Mouse (Mus musculus) hindbrain, embryonic 15.5 days (tissue): ENCODE results near the gene Qrfpr. TPM values are rescaled to one million over a fixed set of nuclear protein-coding genes. Genes with fewer than 3 reads are reported as not detected.

ENCODE experiments used
- ATAC-seq: fragments of 200-750 bp; cut with Nextera tagmentation; 2 replicates; pipeline ENCODE4 v1.8.0; 2017; ENCODE audit warnings: low read depth, moderate number of reproducible peaks, moderate TSS enrichment; ENCODE audit not compliant: low FRiP score
- H3K27ac ChIP-seq: fragments of 300-500 bp; sonication (generic); replicated peaks from 2 replicates; pipeline ENCODE4 v1.5.1; 2015; ENCODE audit warnings: mild to moderate bottlenecking, inconsistent platforms
- H3K27me3 ChIP-seq: fragments of 300-500 bp; sonication (generic); 2 replicates; pipeline ENCODE4 v1.6.1; 2015; ENCODE audit warnings: control low read depth, inconsistent platforms
- H3K36me3 ChIP-seq: fragments of 300-500 bp; sonication (generic); 2 replicates; pipeline ENCODE4 v1.6.1; 2015; ENCODE audit warnings: control low read depth, inconsistent platforms
- H3K4me1 ChIP-seq: fragments of 300-500 bp; sonication (generic); replicated peaks from 2 replicates; pipeline ENCODE4 v1.6.1; 2015; ENCODE audit warnings: control low read depth, inconsistent platforms
- H3K4me2 ChIP-seq: fragments of 300-500 bp; sonication (generic); 2 replicates; pipeline ENCODE4 v1.6.1; 2015; ENCODE audit warnings: moderate library complexity, mild to moderate bottlenecking, inconsistent platforms
- H3K4me3 ChIP-seq: fragments of 300-500 bp; sonication (generic); 2 replicates; pipeline ENCODE4 v1.5.1; 2015; ENCODE audit warnings: mild to moderate bottlenecking, inconsistent platforms
- H3K9ac ChIP-seq: fragments of 300-500 bp; sonication (generic); 2 replicates; pipeline ENCODE4 v1.6.1; 2015; ENCODE audit warnings: inconsistent platforms
- H3K9me3 ChIP-seq: fragments of 300-500 bp; sonication (generic); 2 replicates; pipeline ENCODE4 v1.6.1; 2016; ENCODE audit warnings: control low read depth, inconsistent platforms
- WGBS: fragments of 180-500 bp; shearing (Covaris S2); methylation state at CpG from one replicate; pipeline ENCODE4 v1.1.7; 2015; 5-methylcytosine and 5-hydroxymethylcytosine counted together
- polyA plus RNA-seq: library from polyadenylated mRNA; unstranded; fragments of >200 nt; fragmentation: Nextera tagmentation; extraction: Ambion mirVana; gene quantifications from 2 replicates; pipeline ENCODE4 v1.2.1, GENCODE M21; 2015

Qrfpr gene
- polyA plus RNA-seq, 1 experiment from 2014 or later: 1.6 TPM

GRCm38 (mm10) chr3:36207520-36208264 lies 14.4 kb downstream of the Qrfpr start:
- H3K27me3 ChIP-seq: no peaks in the 10 kb centered on the region
- ATAC-seq: no peak
- H3K4me3 ChIP-seq: no peak overlapping the region
- H3K27ac ChIP-seq: no peak overlapping the region
- no peak overlapping the region for H3K4me2 ChIP-seq
- H3K36me3 ChIP-seq: no peaks in the 10 kb centered on the region
- no peaks in the 10 kb centered on the region for H3K9me3 ChIP-seq
- WGBS: 73% methylated on average over 19 of the region's 19 CpGs
- no peaks in the 10 kb centered on the region for H3K4me1 ChIP-seq
- H3K9ac ChIP-seq: no peak overlapping the region

GRCm38 (mm10) chr3:36202932-36203331 lies 19.2 kb downstream of the Qrfpr start:
- Histone ChIP-seq H3K4me2 (no peak overlapping the region), H3K9ac (no peak overlapping the region), H3K27me3 (no peaks in the 10 kb centered on the region), H3K4me3 (no peak overlapping the region), H3K9me3 (no peaks in the 10 kb centered on the region), H3K27ac (no peak overlapping the region), H3K36me3 (no peaks in the 10 kb centered on the region), H3K4me1 (no peaks in the 10 kb centered on the region)
- 74% methylated on average over 7 of the region's 7 CpGs for WGBS
- no peak for ATAC-seq

DNA sequence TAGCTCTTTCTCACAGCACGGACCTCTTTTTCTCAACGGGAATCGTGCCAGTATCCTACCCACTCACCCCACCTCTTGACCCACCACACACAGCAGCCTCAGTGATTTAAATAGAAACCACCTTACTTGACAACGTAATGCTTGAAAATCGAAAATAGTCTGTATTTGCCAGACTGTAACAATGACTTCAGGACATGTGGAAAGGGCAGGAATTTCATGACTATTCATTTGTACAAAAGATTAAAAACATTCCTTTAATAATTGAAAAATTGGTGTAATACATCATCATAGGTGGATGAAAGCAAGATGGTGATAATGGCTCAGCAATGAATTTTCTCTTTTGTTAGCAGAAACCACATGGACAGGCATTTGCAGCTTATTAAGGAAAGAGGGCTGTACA lies 21.0 kb downstream of the Qrfpr start:
- WGBS: 67% methylated on average over 5 of the region's 5 CpGs

GRCm38 (mm10) chr3:36189243-36189642 lies 32.9 kb downstream of the Qrfpr start:
- Histone ChIP-seq H3K4me1 (no peaks in the 10 kb centered on the region), H3K4me3 (no peak overlapping the region), H3K27ac (no peak overlapping the region), H3K9ac (no peak overlapping the region), H3K27me3 (no peaks in the 10 kb centered on the region), H3K9me3 (no peaks in the 10 kb centered on the region), H3K36me3 (no peaks in the 10 kb centered on the region), H3K4me2 (no peak overlapping the region)
- no peak for ATAC-seq
- WGBS: 91% methylated on average over 8 of the region's 8 CpGs

More for the DNA sequence above, 21.0 kb downstream of the Qrfpr start:
- no peaks in the 10 kb centered on the region for H3K36me3 ChIP-seq
- H3K4me3 ChIP-seq: no peak overlapping the region
- no peak for ATAC-seq
- no peak overlapping the region for H3K4me2 ChIP-seq
- no peaks in the 10 kb centered on the region for H3K9me3 ChIP-seq
- H3K9ac ChIP-seq: no peak overlapping the region
- no peaks in the 10 kb centered on the region for H3K27me3 ChIP-seq
- H3K4me1 ChIP-seq: no peaks in the 10 kb centered on the region
- H3K27ac ChIP-seq: no peak overlapping the region

DNA sequence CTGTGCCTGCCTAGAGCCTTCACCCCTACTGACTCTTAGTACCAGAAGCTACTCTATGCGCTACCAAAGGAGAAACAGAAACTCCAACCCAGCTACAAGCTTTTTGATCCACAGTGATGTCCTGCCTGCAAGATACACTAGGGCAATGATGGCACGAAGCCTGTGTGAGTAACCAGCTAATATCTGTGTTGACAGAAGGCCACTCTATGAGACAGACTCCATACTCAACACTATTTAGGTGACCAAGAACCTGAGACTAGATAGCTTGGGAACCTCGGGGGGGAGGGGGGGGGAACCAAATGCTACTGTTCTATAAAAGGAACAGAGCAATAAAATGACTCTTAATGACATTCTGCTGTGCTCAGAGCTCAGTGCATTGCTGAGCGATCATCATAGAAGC lies 35.6 kb downstream of the Qrfpr start:
- H3K27me3 ChIP-seq: no peaks in the 10 kb centered on the region
- no peaks in the 10 kb centered on the region for H3K4me1 ChIP-seq
- H3K27ac ChIP-seq: no peak overlapping the region
- no peak overlapping the region for H3K9ac ChIP-seq
- WGBS: 91% methylated on average over 4 of the region's 4 CpGs
- no peak for ATAC-seq
- H3K4me2 ChIP-seq: no peak overlapping the region
- H3K9me3 ChIP-seq: no peaks in the 10 kb centered on the region
- no peaks in the 10 kb centered on the region for H3K36me3 ChIP-seq
- no peak overlapping the region for H3K4me3 ChIP-seq

GRCm38 (mm10) chr3:36181519-36181918 lies 40.6 kb downstream of the Qrfpr start:
- Histone ChIP-seq H3K9ac (no peak overlapping the region), H3K4me3 (no peak overlapping the region), H3K9me3 (no peaks in the 10 kb centered on the region), H3K4me2 (no peak overlapping the region), H3K27me3 (no peaks in the 10 kb centered on the region), H3K36me3 (no peaks in the 10 kb centered on the region), H3K27ac (no peak overlapping the region), H3K4me1 (no peaks in the 10 kb centered on the region)
- no peak for ATAC-seq
- 9% methylated on average over 4 of the region's 4 CpGs for WGBS

- no peaks in the 10 kb centered on the region for H3K4me1 ChIP-seq
- no peak overlapping the region for H3K9ac ChIP-seq
- H3K27me3 ChIP-seq: no peaks in the 10 kb centered on the region
- H3K4me2 ChIP-seq: no peak overlapping the region
- no peak overlapping the region for H3K4me3 ChIP-seq
- WGBS: 93% methylated on average over 2 of the region's 2 CpGs
- no peak for ATAC-seq
- 0 out of 2 replicates have a peak, but pooled peaks cover 8% of the 10 kb centered on the region for H3K36me3 ChIP-seq
- H3K9me3 ChIP-seq: no peaks in the 10 kb centered on the region
- H3K27ac ChIP-seq: no peak overlapping the region
These were observed 48.4 kb downstream of the Qrfpr start for GRCm38 (mm10) chr3:36173761-36174160.

DNA sequence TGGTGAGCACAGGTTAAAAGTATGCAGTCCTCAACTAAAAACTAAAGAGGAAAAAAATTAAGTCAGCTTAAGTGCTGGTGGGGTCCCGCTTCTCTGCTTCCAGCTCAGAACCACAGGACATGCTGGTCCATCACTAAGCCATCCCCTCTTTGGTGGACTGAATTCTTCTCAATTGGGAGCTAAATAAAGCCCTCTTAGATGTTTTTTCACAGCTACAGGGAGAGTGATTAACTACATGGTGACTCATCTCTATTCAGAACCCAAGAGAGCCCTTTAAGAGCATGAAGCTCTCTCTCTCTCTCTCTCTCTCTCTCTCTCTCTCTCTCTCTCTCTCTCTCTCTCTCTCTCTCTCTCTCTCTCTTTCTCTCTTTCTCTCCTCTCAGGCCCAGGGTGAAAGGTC lies 50.8 kb downstream of the Qrfpr start:
- 92% methylated on average over 1 of the region's 1 CpGs for WGBS
- Histone ChIP-seq H3K27me3 (no peaks in the 10 kb centered on the region), H3K9ac (no peak overlapping the region), H3K4me3 (no peak overlapping the region), H3K9me3 (no peaks in the 10 kb centered on the region), H3K4me2 (no peak overlapping the region), H3K36me3 (peaks cover 27% of the 10 kb centered on the region), H3K27ac (no peak overlapping the region), H3K4me1 (no peaks in the 10 kb centered on the region)
- no peak for ATAC-seq

GRCm38 (mm10) chr3:36170670-36171210 lies 51.4 kb downstream of the Qrfpr start:
- H3K4me2 ChIP-seq: no peak overlapping the region
- H3K4me3 ChIP-seq: no peak overlapping the region
- H3K27me3 ChIP-seq: no peaks in the 10 kb centered on the region
- no peaks in the 10 kb centered on the region for H3K4me1 ChIP-seq
- peaks cover 33% of the 10 kb centered on the region for H3K36me3 ChIP-seq
- no peaks in the 10 kb centered on the region for H3K9me3 ChIP-seq
- 94% methylated on average over 1 of the region's 1 CpGs for WGBS
- H3K27ac ChIP-seq: no peak overlapping the region
- H3K9ac ChIP-seq: no peak overlapping the region
- no peak for ATAC-seq

DNA sequence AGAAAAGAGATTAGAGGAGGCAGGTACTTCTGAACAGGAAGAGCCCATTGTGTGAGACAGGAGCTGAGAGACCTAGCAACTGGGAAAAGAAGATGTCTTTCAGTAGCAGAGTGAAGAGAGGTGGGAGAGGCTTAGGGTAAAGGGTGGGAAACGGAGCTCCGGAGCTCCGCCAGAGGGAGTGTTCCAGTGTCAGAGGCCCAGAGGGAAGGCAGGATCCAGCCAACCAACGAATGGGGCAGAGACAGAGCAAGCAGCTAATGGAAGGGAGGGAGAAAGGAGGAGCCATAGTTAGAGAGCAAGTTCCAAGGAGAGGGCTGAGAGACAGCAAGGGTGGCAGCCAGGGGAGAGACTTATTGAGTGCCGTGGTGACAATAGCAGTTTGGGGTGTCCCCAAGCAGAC lies 66.8 kb downstream of the Qrfpr start:
- Histone ChIP-seq H3K9ac (no peak overlapping the region), H3K4me3 (no peak overlapping the region), H3K27ac (no peak overlapping the region), H3K4me2 (no peak overlapping the region), H3K4me1 (peaks cover 30% of the 10 kb centered on the region), H3K9me3 (no peaks in the 10 kb centered on the region), H3K36me3 (peaks cover 9% of the 10 kb centered on the region), H3K27me3 (no peaks in the 10 kb centered on the region)
- no peak for ATAC-seq
- 28% methylated on average over 5 of the region's 5 CpGs for WGBS

DNA sequence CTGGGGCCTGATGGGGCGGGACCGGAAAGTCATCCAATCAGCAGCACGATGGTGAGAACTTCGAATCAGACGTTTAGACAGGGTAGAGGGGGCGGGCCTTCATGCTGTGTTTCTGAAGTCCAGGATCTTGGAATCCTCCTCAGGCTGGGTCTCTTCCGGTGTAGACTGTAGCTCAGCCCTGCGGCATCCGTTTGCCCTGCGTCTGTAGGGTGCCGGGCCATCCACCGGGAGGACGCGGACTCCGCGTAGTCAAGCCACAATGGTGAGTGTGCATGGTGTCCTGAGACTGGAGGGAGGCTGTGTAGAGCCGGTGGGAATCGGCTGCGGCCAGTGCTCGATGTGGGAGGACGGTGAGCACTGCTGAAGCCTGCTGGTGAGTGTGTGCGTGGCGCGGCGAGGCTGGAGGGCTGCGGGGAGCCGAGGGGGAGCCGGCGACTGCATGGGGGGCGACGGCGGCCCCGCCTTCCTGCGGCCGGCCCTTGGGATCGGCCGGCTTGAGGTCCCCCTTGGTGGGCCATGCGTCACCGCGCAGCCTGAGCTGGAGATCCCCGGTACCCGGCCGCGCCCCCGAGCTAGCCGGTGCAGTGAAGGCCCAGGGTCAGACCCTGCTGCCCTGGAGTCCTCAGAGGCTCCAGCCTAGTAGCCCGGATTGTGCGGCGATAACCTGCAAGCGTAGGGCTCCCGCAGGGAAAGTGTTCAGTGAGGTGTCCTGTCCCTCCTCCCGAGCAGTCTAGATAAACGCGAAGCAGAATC lies 71.0 kb downstream of the Qrfpr start, which contains the start of gene D3Ertd254e:
Gene D3Ertd254e, plus strand, starts transcription at position 84 of the 753 bp plus-strand sequence.
- H3K4me1 ChIP-seq: peaks cover 30% of the 10 kb centered on the region
- no peaks in the 10 kb centered on the region for H3K36me3 ChIP-seq
- H3K4me2 ChIP-seq: peak within 1 kb of the TSS; percentile 73
- H3K9ac ChIP-seq: peak within 1 kb of the TSS; percentile 91
- H3K9me3 ChIP-seq: no peaks in the 10 kb centered on the region
- peak; percentile 100 for ATAC-seq
- no peaks in the 10 kb centered on the region for H3K27me3 ChIP-seq
- under 1% methylated on average over 45 of the region's 54 CpGs for WGBS
- peak within 1 kb of the TSS; percentile 88 for H3K4me3 ChIP-seq
- peak within 1 kb of the TSS; percentile 90 for H3K27ac ChIP-seq

- Histone ChIP-seq H3K9me3 (no peaks in the 10 kb centered on the region), H3K4me1 (peaks cover 29% of the 10 kb centered on the region), H3K4me3 (peak overlapping the region; percentile 88), H3K9ac (no peak overlapping the region), H3K27me3 (no peaks in the 10 kb centered on the region), H3K4me2 (peak overlapping the region; percentile 73), H3K27ac (peak overlapping the region; percentile 90; the same call in 1 of the 2 replicates), H3K36me3 (no peaks in the 10 kb centered on the region)
- ATAC-seq: no peak
- WGBS: 7% methylated on average over 1 of the region's 1 CpGs
These were observed 71.6 kb downstream of the Qrfpr start for GRCm38 (mm10) chr3:36150537-36150933.
